Comparison of ENCODE assay signal across 27 mouse cellular contexts in the genomic region with DNA sequence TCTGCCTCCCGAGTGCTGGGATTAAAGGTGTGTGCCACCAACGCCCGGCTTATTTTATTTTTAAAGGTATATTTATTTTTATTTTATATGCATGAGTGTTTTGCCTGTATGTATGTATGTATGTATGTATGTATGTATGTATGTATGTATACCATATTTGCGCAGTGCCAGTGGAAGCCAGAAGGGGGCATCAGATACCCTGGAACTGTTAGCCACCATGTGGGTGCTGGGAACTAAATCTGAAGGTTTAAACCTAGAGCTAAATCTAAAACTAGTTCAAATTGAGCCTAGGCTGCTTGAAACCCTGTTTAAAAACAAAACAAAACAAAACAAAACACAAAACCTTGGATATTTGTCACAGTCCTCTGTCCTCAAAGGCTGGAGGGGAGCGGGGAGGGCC. TPM values are rescaled to one million over a fixed set of nuclear protein-coding genes. Genes with fewer than 3 reads are reported as not detected.
DNase-seq lines count a peak whose midpoint lies in the region; ATAC-seq and TF ChIP-seq lines count a peak whose summit lies in the region.
"Had no signal": no experiment of that assay in that cellular context is flagged by ENCODE, and none has a peak within 500 bp of the region (broad histone marks: within the 10 kb centered on the region; RNA-seq: fewer than 3 reads in every experiment).

No protein-coding gene starts in this region.

- no peak overlapping the region for H3K4me3 ChIP-seq in hindbrain, embryonic 11.5 days (ENCODE audit: low read depth, low read length)
- no peak overlapping the region for H3K4me3 ChIP-seq in hindbrain, embryonic 12.5 days
- no peak overlapping the region for H3K4me3 ChIP-seq in lung, embryonic 14.5 days (ENCODE audit: low read depth, low read length)
- no peak overlapping the region for H3K4me3 ChIP-seq in ES-E14 (ENCODE audit: insufficient read depth in 1 of 2, low read depth in 1 of 2, low read length in 2 of 2, poor library complexity in 1 of 2, severe bottlenecking in 1 of 2)
- no peak overlapping the region for H3K4me3 ChIP-seq in stomach, postnatal 0 days (ENCODE audit: low read depth, low read length)
- H3K4me3 ChIP-seq: embryonic facial prominence, embryonic 10.5 days; gastrocnemius, adult 2 months; limb, embryonic 10.5 days; liver, embryonic 12.5 days had no signal

- no peaks in the 10 kb centered on the region for H3K9me3 ChIP-seq in hindbrain, embryonic 11.5 days (ENCODE audit: control insufficient read depth, low read length)
- H3K9me3 ChIP-seq in hindbrain, embryonic 12.5 days (replicated peaks), result no peaks in the 10 kb centered on the region
- no peaks in the 10 kb centered on the region for H3K9me3 ChIP-seq in lung, embryonic 14.5 days (ENCODE audit: low read depth, low read length)
- H3K9me3 ChIP-seq in ES-E14 (ENCODE audit: control insufficient read depth, insufficient read depth, low read depth, low read length), result no peaks in the 10 kb centered on the region
- H3K9me3 ChIP-seq in stomach, postnatal 0 days (ENCODE audit: control insufficient read depth, low read length), result no peaks in the 10 kb centered on the region
- H3K9me3 ChIP-seq: embryonic facial prominence, embryonic 10.5 days; limb, embryonic 10.5 days had no signal

- no peak for ATAC-seq in hindbrain, embryonic 11.5 days (ENCODE audit: low FRiP score)
- no peak for ATAC-seq in hindbrain, embryonic 12.5 days (ENCODE audit: low FRiP score)
- ATAC-seq in lung, embryonic 14.5 days (ENCODE audit: insufficient read depth), result no peak
- ATAC-seq in stomach, postnatal 0 days (ENCODE audit: low FRiP score, low TSS enrichment), result no peak
- ATAC-seq: hindbrain, embryonic 16.5 days; liver, embryonic 12.5 days; midbrain, embryonic 16.5 days had no signal

- DNase-seq in hindbrain, embryonic 11.5 days (ENCODE audit: low spot score), result peak; percentile 26
- DNase-seq in lung, embryonic 14.5 days, result no peak
- no peak for DNase-seq in lung, postnatal 14 days
- DNase-seq in ES-E14 (ENCODE audit: low read depth, low spot score), result no peak
- DNase-seq in stomach, postnatal 0 days (ENCODE audit: low spot score), result no peak
- DNase-seq in right cerebral cortex, adult 18-20 months, result no peak
- DNase-seq: cerebellum, adult 9-10 months; gastrocnemius, adult 2 months; heart, postnatal 14 days; kidney, adult 18-20 months; kidney, postnatal 25 days; lung, postnatal 10 days; thymus, postnatal 25 days had no signal

- no peak for TF ChIP-seq EP300 in stomach, postnatal 0 days (optimal IDR thresholded peaks at IDR 0.05)

- WGBS in hindbrain, embryonic 11.5 days, result 93% methylated on average over 5 of the region's 5 CpGs
- 95% methylated on average over 5 of the region's 5 CpGs for WGBS in hindbrain, embryonic 12.5 days
- WGBS in lung, embryonic 14.5 days, result 95% methylated on average over 5 of the region's 5 CpGs
- over 99% methylated on average over 5 of the region's 5 CpGs for WGBS in stomach, postnatal 0 days

- no peak overlapping the region for H3K4me2 ChIP-seq in hindbrain, embryonic 11.5 days (replicated peaks; ENCODE audit: low read depth, low read length)
- H3K4me2 ChIP-seq in hindbrain, embryonic 12.5 days (replicated peaks), result no peak overlapping the region
- H3K4me2 ChIP-seq in lung, embryonic 14.5 days, result no peak overlapping the region
- no peak overlapping the region for H3K4me2 ChIP-seq in stomach, postnatal 0 days (replicated peaks; ENCODE audit: low read depth)
- H3K4me2 ChIP-seq: heart, embryonic 11.5 days; liver, embryonic 12.5 days had no signal

- peaks cover 3% of the 10 kb centered on the region; the same call in 1 of the 2 replicates for H3K4me1 ChIP-seq in hindbrain, embryonic 11.5 days (replicated peaks; ENCODE audit: control insufficient read depth, insufficient read depth, low read length)
- H3K4me1 ChIP-seq in hindbrain, embryonic 12.5 days, result peaks cover 31% of the 10 kb centered on the region
- no peaks in the 10 kb centered on the region for H3K4me1 ChIP-seq in lung, embryonic 14.5 days (ENCODE audit: insufficient read depth)
- H3K4me1 ChIP-seq in ES-E14 (ENCODE audit: control insufficient read depth in 2 of 2, insufficient read depth in 2 of 2, low read length in 2 of 2, poor library complexity in 1 of 2), result peaks cover 0 to 5% of the 10 kb centered on the region in 2 experiments; a peak in 1 of 4 replicates
- 0 out of 2 replicates have a peak, but pooled peaks cover 4% of the 10 kb centered on the region for H3K4me1 ChIP-seq in stomach, postnatal 0 days (replicated peaks; ENCODE audit: control insufficient read depth, insufficient read depth)

- no peak overlapping the region for H3K9ac ChIP-seq in hindbrain, embryonic 11.5 days (ENCODE audit: low read depth, low read length)
- H3K9ac ChIP-seq in hindbrain, embryonic 12.5 days, result no peak overlapping the region
- H3K9ac ChIP-seq in lung, embryonic 14.5 days, result no peak overlapping the region
- H3K9ac ChIP-seq in ES-E14 (ENCODE audit: insufficient read depth, low read depth, low read length, poor library complexity, severe bottlenecking), result no peak overlapping the region
- H3K9ac ChIP-seq in stomach, postnatal 0 days (ENCODE audit: low read length), result no peak overlapping the region
- H3K9ac ChIP-seq: liver, embryonic 12.5 days had no signal

- no peaks in the 10 kb centered on the region for H3K36me3 ChIP-seq in hindbrain, embryonic 11.5 days (ENCODE audit: control insufficient read depth, insufficient read depth, low read length)
- no peaks in the 10 kb centered on the region for H3K36me3 ChIP-seq in hindbrain, embryonic 12.5 days
- no peaks in the 10 kb centered on the region for H3K36me3 ChIP-seq in lung, embryonic 14.5 days (ENCODE audit: insufficient read depth)
- H3K36me3 ChIP-seq in ES-E14 (ENCODE audit: control insufficient read depth, insufficient read depth, low read length, poor library complexity, severe bottlenecking), result no peaks in the 10 kb centered on the region
- H3K36me3 ChIP-seq in stomach, postnatal 0 days (ENCODE audit: control insufficient read depth, insufficient read depth, low read length), result no peaks in the 10 kb centered on the region
- H3K36me3 ChIP-seq: embryonic facial prominence, embryonic 10.5 days; limb, embryonic 10.5 days; liver, embryonic 12.5 days had no signal

- no peak overlapping the region for H3K27ac ChIP-seq in hindbrain, embryonic 11.5 days (ENCODE audit: low read depth, low read length)
- H3K27ac ChIP-seq in hindbrain, embryonic 12.5 days, result no peak overlapping the region
- H3K27ac ChIP-seq in lung, embryonic 14.5 days (ENCODE audit: low read depth), result no peak overlapping the region
- H3K27ac ChIP-seq in ES-E14 (ENCODE audit: insufficient read depth, low read depth, low read length, poor library complexity, severe bottlenecking), result no peak overlapping the region
- H3K27ac ChIP-seq in stomach, postnatal 0 days (replicated peaks), result no peak overlapping the region
- H3K27ac ChIP-seq: embryonic facial prominence, embryonic 10.5 days; gastrocnemius, adult 2 months; limb, embryonic 10.5 days; liver, embryonic 12.5 days had no signal

- TF ChIP-seq CTCF in lung, embryonic 14.5 days (IDR thresholded peaks at IDR 0.05; ENCODE audit: low read depth), result peak; percentile 26; the same call in 1 of the 2 replicates
- TF ChIP-seq CTCF in stomach, postnatal 0 days (IDR thresholded peaks at IDR 0.05; ENCODE audit: low read depth), result peak; percentile 33; the same call in 1 of the 2 replicates

- peaks cover 29% of the 10 kb centered on the region for H3K27me3 ChIP-seq in hindbrain, embryonic 11.5 days (ENCODE audit: control insufficient read depth, insufficient read depth, low read length)
- peaks cover 46% of the 10 kb centered on the region for H3K27me3 ChIP-seq in hindbrain, embryonic 12.5 days
- H3K27me3 ChIP-seq in lung, embryonic 14.5 days (ENCODE audit: insufficient read depth, low read length), result peaks cover 18% of the 10 kb centered on the region; the same call in 1 of the 2 replicates
- no peaks in the 10 kb centered on the region for H3K27me3 ChIP-seq in stomach, postnatal 0 days (ENCODE audit: control insufficient read depth, insufficient read depth, low read length)

- in situ Hi-C loops in ES-E14 (cut with MboI; ENCODE audit: low sequenced_read_pairs in 2 of 2, unreplicated experiment in 2 of 2), result no loop called here

RNA-seq across cellular contexts. Expression of a gene that starts 8.9 kb away (rescaled TPM):
- 0.06 and 0.25 TPM in 2 replicates for polyA plus RNA-seq in hindbrain, embryonic 11.5 days (2014; fragmentation: Nextera tagmentation; extraction: Ambion mirVana)
- polyA plus RNA-seq in hindbrain, embryonic 12.5 days (2016; fragmentation: Nextera tagmentation; extraction: Ambion mirVana), result 0.78 and 0.84 TPM in 2 replicates
- 0.17 and 0.18 TPM in 2 replicates for polyA plus RNA-seq in lung, embryonic 14.5 days (2014; fragmentation: Nextera tagmentation; extraction: Ambion mirVana)
- 0.11 and 0.13 TPM in 2 replicates for total RNA-seq in ES-E14 (2012; rRNA removed)
- polyA plus RNA-seq in stomach, postnatal 0 days (2015; fragmentation: Nextera tagmentation; extraction: Ambion mirVana), result 0.91 and 1.1 TPM in 2 replicates
- total RNA-seq: megakaryocyte, adult 5-6 weeks had no signal

RNA-seq across cellular contexts. Expression of a gene that starts 9.0 kb away (rescaled TPM):
- not detected in 2 replicates for polyA plus RNA-seq in hindbrain, embryonic 11.5 days (2014; fragmentation: Nextera tagmentation; extraction: Ambion mirVana)
- not detected in 2 replicates for polyA plus RNA-seq in hindbrain, embryonic 12.5 days (2016; fragmentation: Nextera tagmentation; extraction: Ambion mirVana)
- polyA plus RNA-seq in lung, embryonic 14.5 days (2014; fragmentation: Nextera tagmentation; extraction: Ambion mirVana), result not detected in 2 replicates
- not detected in 2 replicates for total RNA-seq in ES-E14 (2012; rRNA removed)
- 0.11 TPM in 1 of 2 replicates, not detected in the other for polyA plus RNA-seq in stomach, postnatal 0 days (2015; fragmentation: Nextera tagmentation; extraction: Ambion mirVana)
- total RNA-seq: adrenal gland, postnatal 36 days; common myeloid progenitor, adult 5-6 weeks; gastrocnemius, adult 2 months; heart, postnatal 14 days; megakaryocyte, adult 5-6 weeks had no signal
- polyA plus RNA-seq: forebrain, embryonic 11.5 days; gonadal fat pad, adult 2 months; limb, embryonic 10.5 days; midbrain, embryonic 16.5 days; small intestine, adult 2 months had no signal

RNA-seq across cellular contexts. Expression of a gene that starts 18.7 kb away (rescaled TPM):
- polyA plus RNA-seq in hindbrain, embryonic 11.5 days (2014; fragmentation: Nextera tagmentation; extraction: Ambion mirVana), result not detected in 2 replicates
- polyA plus RNA-seq in hindbrain, embryonic 12.5 days (2016; fragmentation: Nextera tagmentation; extraction: Ambion mirVana), result not detected in 2 replicates
- not detected in 2 replicates for polyA plus RNA-seq in lung, embryonic 14.5 days (2014; fragmentation: Nextera tagmentation; extraction: Ambion mirVana)
- not detected in 2 replicates for total RNA-seq in ES-E14 (2012; rRNA removed)
- not detected in 2 replicates for polyA plus RNA-seq in stomach, postnatal 0 days (2015; fragmentation: Nextera tagmentation; extraction: Ambion mirVana)
- total RNA-seq: adrenal gland, postnatal 36 days; common myeloid progenitor, adult 5-6 weeks; gastrocnemius, adult 2 months; heart, postnatal 14 days; left cerebral cortex, adult 8-10 months; megakaryocyte, adult 5-6 weeks had no signal
- polyA plus RNA-seq: embryonic facial prominence, embryonic 10.5 days; forebrain, embryonic 11.5 days; gonadal fat pad, adult 2 months; heart, embryonic 11.5 days; hindbrain, embryonic 16.5 days; limb, embryonic 10.5 days; liver, embryonic 12.5 days; midbrain, embryonic 16.5 days; small intestine, adult 2 months had no signal

RNA-seq across cellular contexts. Expression of a gene that starts 30.1 kb away (rescaled TPM):
- 13.5 and 15.8 TPM in 2 replicates for polyA plus RNA-seq in hindbrain, embryonic 11.5 days (2014; fragmentation: Nextera tagmentation; extraction: Ambion mirVana)
- 24.2 and 28.1 TPM in 2 replicates for polyA plus RNA-seq in hindbrain, embryonic 12.5 days (2016; fragmentation: Nextera tagmentation; extraction: Ambion mirVana)
- polyA plus RNA-seq in lung, embryonic 14.5 days (2014; fragmentation: Nextera tagmentation; extraction: Ambion mirVana), result 25.3 and 25.6 TPM in 2 replicates
- total RNA-seq in ES-E14 (2012; rRNA removed), result 14.3 and 16.8 TPM in 2 replicates
- 21.2 and 21.5 TPM in 2 replicates for polyA plus RNA-seq in stomach, postnatal 0 days (2015; fragmentation: Nextera tagmentation; extraction: Ambion mirVana)

RNA-seq across cellular contexts. Expression of a gene that starts 32.0 kb away (rescaled TPM):
- 2.1 and 2.9 TPM in 2 replicates for polyA plus RNA-seq in hindbrain, embryonic 11.5 days (2014; fragmentation: Nextera tagmentation; extraction: Ambion mirVana)
- polyA plus RNA-seq in hindbrain, embryonic 12.5 days (2016; fragmentation: Nextera tagmentation; extraction: Ambion mirVana), result 5.2 and 6.3 TPM in 2 replicates
- 1.9 and 2.4 TPM in 2 replicates for polyA plus RNA-seq in lung, embryonic 14.5 days (2014; fragmentation: Nextera tagmentation; extraction: Ambion mirVana)
- total RNA-seq in ES-E14 (2012; rRNA removed), result 0.74 and 1.7 TPM in 2 replicates
- 1.3 and 1.7 TPM in 2 replicates for polyA plus RNA-seq in stomach, postnatal 0 days (2015; fragmentation: Nextera tagmentation; extraction: Ambion mirVana)
- total RNA-seq: common myeloid progenitor, adult 5-6 weeks had no signal
